Mouse (Mus musculus) left cerebral cortex, adult 6 months (tissue): ENCODE results near the gene Ccnf. TPM values are rescaled to one million over a fixed set of nuclear protein-coding genes. Genes with fewer than 3 reads are reported as not detected.

Source experiments
- long read RNA-seq, 2 experiments: library from polyadenylated mRNA; unstranded; transcript quantifications; one replicate each; pipeline ENCODE4 v2.0.0; 2019 to 2020
- polyA plus RNA-seq: library from polyadenylated mRNA; unstranded; fragments of <200 nt; fragmentation: Nextera tagmentation; gene quantifications from 2 replicates; pipeline ENCODE4 v1.2.3, GENCODE M21; 2021

Gene Ccnf
- polyA plus RNA-seq = 2.2 and 2.4 TPM in 2 replicates
- long read RNA-seq, experiment 1, full-length matches to known transcripts = 23 of 36 reads
- long read RNA-seq, experiment 1, partial matches to known transcripts = 5 of 36 reads
- long read RNA-seq, experiment 1, other reads (novel, unspliced or antisense) = 8 of 36 reads
- long read RNA-seq, experiment 2, partial matches to known transcripts = 1 of 2 reads
- long read RNA-seq, experiment 2, other reads (novel, unspliced or antisense) = 1 of 2 reads

DNA sequence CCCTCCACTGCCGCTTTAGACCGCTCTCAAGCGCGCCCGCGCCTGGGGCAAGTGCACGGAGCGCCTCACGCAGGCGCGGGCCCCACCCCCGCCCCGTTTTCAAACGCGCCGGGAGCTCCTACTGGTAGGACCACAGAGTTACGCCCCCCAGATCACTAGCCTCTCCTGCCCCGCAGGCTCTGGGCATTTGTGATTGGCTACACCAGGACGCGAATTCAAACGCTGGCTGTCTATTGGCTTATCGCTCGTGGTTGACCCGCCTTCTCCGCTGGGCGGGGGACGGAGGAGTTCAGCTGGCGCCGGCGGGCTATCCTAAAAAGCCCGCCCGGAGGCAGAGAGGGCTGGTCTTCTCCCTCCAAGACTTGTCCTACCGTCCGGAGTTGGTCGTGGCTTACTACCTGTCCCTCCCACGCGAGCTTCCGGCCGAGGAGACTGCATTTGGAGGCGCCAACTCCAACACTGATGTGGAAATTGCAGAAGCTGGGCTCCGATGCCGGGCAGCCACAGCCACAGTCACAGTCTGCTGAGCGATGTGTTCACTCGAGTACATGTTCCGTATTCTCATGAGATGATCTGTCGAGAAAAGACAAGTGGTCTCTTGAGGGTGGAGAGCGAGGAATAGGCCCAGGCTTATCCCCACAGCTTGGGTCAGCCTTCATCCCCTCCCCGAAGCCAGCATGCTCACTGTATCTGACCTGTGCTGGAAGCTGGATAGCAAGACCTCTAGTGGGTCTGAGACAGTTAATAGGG lies at the start of gene Ccnf:
Ccnf (minus strand) TSS at position 165 of the 750 bp plus-strand sequence.

GRCm38 (mm10) chr17:24220435-24221411 lies 30.6 kb downstream of the Ccnf start, which contains the start of gene Tedc2:
Tedc2 (minus strand) TSS chr17:24220851.

GRCm38 (mm10) chr17:24209043-24209915 lies 42.0 kb downstream of the Ccnf start, which contains the start of gene Ntn3:
Ntn3 (minus strand) TSS chr17:24209531.

GRCm38 (mm10) chr17:24205284-24205888 lies 45.9 kb downstream of the Ccnf start, which contains the start of gene Tbc1d24:
Tbc1d24 (minus strand) TSS chr17:24205562.

Other genes with a start within 250 kb of the Ccnf start
- not detected in 2 replicates for gene Prss27, start 213.3 kb downstream of the Ccnf start, polyA plus RNA-seq
- gene Kctd5, start 178.0 kb downstream of the Ccnf start, polyA plus RNA-seq = 22.2 and 27.3 TPM in 2 replicates
- gene Pdpk1, start 100.6 kb downstream of the Ccnf start, polyA plus RNA-seq = 40.3 and 56.0 TPM in 2 replicates
- gene Amdhd2, start 87.7 kb downstream of the Ccnf start, polyA plus RNA-seq = 24.5 and 32.9 TPM in 2 replicates
- 2,129 and 2,190 TPM in 2 replicates for gene Atp6v0c, start 81.8 kb downstream of the Ccnf start, polyA plus RNA-seq
- gene Tbc1d24, start 45.9 kb downstream of the Ccnf start, polyA plus RNA-seq = 13.7 and 14.1 TPM in 2 replicates
- gene Ntn3, start 42.0 kb downstream of the Ccnf start, polyA plus RNA-seq = 2.0 and 5.5 TPM in 2 replicates
- 8.3 and 8.5 TPM in 2 replicates for gene Tedc2, start 30.6 kb downstream of the Ccnf start, polyA plus RNA-seq
- 0.22 and 0.34 TPM in 2 replicates for gene Abca17, start 99.6 kb upstream of the Ccnf start, polyA plus RNA-seq
- 10.9 and 18.7 TPM in 2 replicates for gene Abca3, start 100.5 kb upstream of the Ccnf start, polyA plus RNA-seq
- gene Rnps1, start 163.1 kb upstream of the Ccnf start, polyA plus RNA-seq = 90.6 and 122 TPM in 2 replicates
- gene Eci1, start 175.2 kb upstream of the Ccnf start, polyA plus RNA-seq = 78.8 and 90.8 TPM in 2 replicates
- gene Dnase1l2, start 191.6 kb upstream of the Ccnf start, polyA plus RNA-seq = 0.21 and 0.36 TPM in 2 replicates
- 10.7 and 12.9 TPM in 2 replicates for gene E4f1, start 218.8 kb upstream of the Ccnf start, polyA plus RNA-seq
- 93.6 and 113 TPM in 2 replicates for gene Pgp, start 218.9 kb upstream of the Ccnf start, polyA plus RNA-seq
- 0.82 and 1.2 TPM in 2 replicates for gene Bricd5, start 222.4 kb upstream of the Ccnf start, polyA plus RNA-seq
- 16.5 and 21.2 TPM in 2 replicates for gene Mlst8, start 227.6 kb upstream of the Ccnf start, polyA plus RNA-seq
- 8.6 and 20.5 TPM in 2 replicates for gene Caskin1, start 237.1 kb upstream of the Ccnf start, polyA plus RNA-seq